Mouse (Mus musculus): ENCODE measurements around the gene Tbc1d8.

Tbc1d8 gene

DNA sequence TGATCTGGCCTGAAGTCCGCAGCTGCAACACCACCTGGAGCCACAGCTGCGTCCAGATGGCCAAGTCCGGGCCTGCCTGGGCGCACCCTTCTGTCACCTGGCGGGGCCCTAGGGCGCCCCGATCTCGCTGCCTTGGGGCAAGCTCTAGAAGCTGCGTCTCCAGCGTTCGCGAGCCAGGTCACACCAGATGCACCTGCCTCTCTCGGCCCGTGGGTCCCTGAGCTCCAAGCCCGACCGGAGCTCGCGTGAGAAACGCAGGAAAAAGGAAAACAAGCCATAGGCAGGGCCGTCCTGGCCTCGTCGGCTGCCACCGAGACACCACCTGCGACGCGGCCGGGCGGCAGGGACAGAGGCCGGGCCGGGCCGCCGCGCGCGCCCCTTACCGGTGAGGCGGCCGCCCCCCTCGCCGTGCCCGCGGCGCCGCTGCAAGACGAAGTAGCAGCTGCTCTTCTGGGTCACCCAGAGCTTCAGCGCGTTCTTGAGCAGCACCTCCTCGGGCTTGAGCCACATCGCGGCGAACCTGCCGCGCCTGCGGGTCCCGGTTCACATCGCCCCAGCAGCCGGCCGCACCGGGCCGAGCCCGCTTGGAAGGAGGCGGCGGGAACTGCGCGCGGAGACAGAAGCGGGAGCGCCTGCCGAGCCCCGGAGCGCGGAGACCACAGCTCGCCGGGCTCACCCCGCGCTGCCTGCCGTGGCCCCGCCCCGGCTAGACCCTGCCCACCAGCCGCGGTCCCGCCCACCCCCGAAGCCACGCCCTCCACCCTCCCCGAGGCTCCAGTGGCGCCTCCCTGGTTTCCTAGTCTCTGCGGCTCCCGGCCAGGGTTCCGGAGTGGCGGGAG, at the start of gene Tbc1d8:
Gene Tbc1d8 (minus strand): TSS at position 699 of the 839 bp plus-strand sequence.
- peak; percentile 44 for DNase-seq (ENCODE audit: low read depth)

DNA sequence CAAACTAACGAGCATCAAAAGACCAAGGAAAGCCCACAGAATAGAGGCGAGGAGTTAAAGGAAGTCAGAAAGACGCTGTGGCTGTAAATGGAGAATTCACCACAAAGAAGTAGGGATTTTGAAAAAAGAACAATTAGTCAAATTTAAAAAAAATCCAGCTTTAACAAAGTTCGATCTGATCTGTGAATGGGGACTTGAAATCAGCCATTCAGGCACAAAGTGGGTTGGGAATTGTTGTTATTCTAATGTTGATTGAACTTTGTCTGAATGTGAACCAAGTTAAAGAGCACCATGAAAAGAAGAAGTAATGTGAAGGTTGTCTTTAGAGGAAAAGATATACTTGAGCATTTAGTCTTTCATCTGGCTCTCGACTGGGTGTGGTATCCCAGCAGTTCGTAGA, 49.8 kb upstream of the Tbc1d8 start:
- no peak for DNase-seq (ENCODE audit: low read depth)

- peak; percentile 24 for DNase-seq (ENCODE audit: low read depth)
Observed at GRCm38 (mm10) chr1:39527432-39527831, 48.9 kb upstream of the Tbc1d8 start.

DNA sequence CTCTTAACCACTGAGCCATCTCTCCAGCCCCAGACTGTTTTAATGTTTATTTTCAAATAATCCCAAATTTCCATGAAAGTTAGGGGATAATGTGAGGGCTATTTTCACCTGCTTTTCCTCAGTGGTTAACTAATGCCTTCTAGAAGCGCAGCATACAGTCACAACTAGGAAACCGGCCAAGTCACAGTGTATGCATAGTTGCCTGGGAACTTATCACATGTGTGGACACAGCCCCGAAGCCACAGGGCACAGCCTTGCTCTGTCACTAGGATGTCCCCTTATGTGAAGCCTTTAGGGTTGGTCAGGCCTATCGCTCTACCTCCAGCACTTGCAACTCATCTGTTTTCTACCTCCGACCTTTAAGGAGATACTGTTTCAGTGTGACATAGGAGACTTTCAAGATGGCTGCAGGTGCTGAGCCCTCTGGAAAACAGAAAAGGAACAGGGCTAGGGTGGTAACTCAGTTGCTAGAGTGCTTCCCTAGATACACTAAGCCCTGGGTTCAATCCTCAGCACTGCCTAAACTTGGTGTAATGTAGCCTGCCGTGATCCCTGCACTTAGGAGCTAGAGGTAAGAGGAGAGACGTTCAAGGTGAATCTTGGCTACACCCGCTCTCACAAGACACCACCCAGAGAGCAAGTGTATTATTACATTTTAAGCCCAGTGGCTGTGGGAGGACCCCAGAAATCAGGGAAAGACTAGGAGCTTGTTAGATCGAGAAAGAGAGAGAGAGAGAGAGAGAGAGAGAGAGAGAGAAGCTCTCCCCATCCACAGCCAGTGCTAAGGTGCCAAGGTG, 48.0 kb upstream of the Tbc1d8 start:
- no peak for DNase-seq (ENCODE audit: low read depth)

DNA sequence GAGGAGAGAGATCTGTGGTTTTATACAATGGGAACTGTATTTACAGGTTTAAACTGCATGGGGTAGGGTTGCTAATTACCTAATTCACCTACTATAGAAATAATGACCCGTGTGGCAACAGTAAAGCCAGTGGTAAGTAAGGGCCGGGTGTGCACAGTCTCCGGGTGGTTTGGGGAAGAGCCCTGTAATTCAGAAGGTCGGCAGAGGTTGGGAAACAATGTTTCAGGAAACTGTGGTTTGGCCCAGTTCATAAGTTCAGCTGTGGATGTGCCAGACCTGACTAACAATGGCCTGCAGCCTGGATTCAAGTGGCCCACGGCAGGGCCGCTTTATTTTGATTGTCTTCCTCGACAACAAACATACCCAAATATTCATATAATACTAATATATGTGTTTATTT, 47.2 kb upstream of the Tbc1d8 start:
- peak; percentile 29 for DNase-seq (ENCODE audit: low read depth)

DNA sequence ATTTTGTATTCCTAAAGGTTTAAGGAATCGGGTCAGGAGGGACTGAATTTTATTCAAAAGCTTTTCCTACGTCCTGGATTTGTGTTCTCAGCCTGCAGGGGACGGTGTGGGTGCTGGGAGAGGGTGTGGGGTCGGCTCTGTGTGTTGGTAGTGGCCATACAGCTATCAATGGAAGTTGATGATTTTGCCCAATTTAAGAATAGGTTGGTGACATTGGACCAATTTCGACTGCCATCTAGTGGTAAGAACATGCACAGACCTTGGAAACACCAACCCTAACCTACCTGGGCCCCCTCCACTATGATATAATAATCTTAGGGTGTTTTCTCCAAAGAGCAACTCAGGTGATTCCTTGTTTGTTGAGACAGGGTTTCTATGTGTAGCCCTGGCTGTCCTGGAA, 44.0 kb upstream of the Tbc1d8 start:
- DNase-seq (ENCODE audit: low read depth): no peak

DNA sequence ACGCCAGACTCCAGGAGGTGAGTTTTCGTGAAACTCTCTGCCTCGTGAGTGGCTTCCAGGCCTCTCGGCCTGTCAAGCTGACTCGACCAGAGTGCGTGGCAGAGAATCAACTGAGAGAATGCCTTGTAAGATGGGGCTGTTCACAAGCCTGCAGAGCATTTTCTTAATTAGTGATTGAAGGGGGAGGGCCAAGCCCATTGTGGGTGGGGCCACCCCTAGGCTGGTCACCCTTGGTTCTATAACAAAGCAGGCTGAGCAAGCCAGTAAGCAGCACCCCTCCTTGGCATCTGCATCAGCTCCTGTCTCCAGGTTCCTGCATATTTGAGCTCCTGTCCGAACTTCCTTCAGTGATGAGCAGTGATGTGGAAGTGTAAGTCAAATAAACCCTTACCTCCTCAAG, 42.8 kb upstream of the Tbc1d8 start:
- DNase-seq (ENCODE audit: low read depth): no peak

DNA sequence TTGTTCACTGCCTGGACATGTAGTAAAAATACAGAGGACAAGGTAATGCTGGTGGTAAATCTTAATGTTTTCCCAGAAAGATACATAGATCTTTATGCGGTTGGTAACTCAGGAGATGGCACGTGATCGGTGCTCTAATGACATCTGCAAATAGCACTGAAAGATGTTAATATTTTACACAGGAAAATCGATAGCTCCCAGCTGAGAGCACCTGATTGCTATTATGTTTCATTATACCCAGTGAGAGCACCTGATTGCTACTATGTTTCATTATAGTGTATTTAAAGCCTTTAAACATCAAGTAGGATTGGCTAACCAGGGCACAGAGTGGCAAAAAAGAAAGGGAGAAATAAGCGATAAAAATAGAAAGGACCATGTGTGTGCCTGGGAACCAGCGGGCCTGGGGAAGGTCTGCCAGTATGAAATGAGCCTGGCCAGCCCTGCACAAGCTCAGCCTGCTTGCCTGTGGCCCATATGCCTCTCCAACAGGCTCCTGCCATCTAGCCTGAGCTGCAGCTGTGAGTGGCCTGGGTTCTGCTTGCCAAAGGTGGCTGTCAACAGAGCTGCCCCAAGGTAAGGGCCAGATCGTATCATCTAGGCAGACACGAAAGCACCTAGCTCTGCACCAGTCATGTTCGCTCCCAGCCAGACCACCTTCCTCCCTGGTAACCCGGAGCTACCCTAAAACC, 36.9 kb upstream of the Tbc1d8 start:
- DNase-seq (ENCODE audit: low read depth): no peak

GRCm38 (mm10) chr1:39512183-39512582, 33.6 kb upstream of the Tbc1d8 start:
- no peak for DNase-seq (ENCODE audit: low read depth)

GRCm38 (mm10) chr1:39511775-39512174, 33.2 kb upstream of the Tbc1d8 start:
- DNase-seq (ENCODE audit: low read depth): no peak

- DNase-seq (ENCODE audit: low read depth): no peak
Observed at GRCm38 (mm10) chr1:39505600-39505999, 27.0 kb upstream of the Tbc1d8 start.

GRCm38 (mm10) chr1:39504261-39504660, 25.7 kb upstream of the Tbc1d8 start:
- no peak for DNase-seq (ENCODE audit: low read depth)

DNA sequence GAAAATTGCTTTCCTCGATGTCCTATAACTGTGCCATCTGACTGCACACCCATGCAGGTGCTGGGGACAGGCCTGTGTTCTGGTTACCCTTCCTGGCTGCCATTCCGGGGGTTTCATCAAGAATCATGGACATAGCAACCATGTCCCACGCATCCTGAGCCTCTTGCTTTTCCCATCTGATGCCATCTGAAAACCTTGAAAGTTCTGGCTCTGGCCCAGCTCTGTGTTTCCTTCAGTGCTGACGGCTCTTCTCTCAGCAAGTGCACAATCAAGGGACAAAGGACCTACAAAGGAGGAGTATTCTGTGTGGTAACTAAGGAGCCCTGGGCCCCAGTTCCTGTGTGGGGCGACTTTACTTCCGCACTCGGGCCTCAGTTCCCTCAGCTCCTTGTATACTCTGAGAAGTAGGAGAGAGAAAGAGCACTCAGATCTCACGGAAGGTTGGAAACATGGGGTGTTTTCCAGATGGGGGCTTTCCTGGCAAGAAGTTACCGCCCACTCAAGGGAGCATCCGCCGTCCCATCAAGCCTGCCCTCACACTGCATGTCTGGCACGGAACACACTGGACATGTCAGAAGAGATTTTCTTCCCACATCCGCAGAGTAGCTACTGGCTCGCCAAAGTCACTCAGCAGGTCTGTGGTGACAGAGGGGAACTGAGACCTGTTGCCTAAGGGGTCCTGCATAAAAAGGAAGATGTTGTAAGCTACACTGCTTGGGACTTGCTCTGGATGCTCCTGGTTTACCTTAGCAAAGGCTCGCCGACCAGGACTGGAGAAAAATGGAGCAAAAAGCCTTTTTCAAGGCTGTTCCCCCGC, 24.5 kb upstream of the Tbc1d8 start:
- no peak for DNase-seq (ENCODE audit: low read depth)

DNA sequence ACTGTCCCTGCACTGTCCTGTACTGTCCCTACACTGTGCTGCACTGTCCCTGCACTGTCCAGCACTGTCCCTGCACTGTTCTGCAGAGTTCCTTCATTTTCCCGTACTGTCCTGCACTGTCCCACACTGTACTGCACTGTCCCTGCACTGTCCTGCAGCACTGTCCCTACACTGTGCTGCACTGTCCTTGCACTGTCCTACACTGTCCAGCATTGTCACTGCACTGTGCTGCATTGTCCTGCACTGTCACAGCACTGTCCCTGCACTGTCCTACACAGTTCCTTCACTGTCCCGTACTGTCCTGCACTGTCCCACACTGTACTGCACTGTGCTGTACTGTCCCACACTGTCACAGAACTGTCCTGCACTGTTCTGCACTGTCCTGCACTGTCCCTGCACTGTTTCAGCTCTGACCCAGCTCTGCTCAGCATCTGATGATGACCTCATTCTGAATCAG, 21.0 kb upstream of the Tbc1d8 start:
- no peak for DNase-seq (ENCODE audit: low read depth)

DNA sequence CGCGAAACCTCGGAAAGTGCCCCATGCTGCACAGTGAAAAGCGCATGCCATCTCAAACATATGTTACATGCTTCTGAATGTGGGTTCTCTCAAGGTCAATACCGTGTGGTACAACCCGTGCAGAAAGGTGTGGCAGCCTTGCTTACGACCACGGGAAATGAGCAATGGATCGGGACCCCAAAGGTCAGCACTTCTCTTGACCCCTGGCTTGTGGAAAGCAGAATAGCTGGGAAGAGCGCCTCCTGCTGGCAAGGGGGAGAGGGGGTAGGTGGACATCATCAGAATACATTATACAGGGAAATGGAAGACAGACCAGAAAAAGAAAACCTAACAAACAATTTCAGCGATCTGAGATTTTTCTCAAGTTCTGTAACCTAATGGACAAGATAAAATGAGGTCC, 19.2 kb upstream of the Tbc1d8 start:
- no peak for DNase-seq (ENCODE audit: low read depth)

DNA sequence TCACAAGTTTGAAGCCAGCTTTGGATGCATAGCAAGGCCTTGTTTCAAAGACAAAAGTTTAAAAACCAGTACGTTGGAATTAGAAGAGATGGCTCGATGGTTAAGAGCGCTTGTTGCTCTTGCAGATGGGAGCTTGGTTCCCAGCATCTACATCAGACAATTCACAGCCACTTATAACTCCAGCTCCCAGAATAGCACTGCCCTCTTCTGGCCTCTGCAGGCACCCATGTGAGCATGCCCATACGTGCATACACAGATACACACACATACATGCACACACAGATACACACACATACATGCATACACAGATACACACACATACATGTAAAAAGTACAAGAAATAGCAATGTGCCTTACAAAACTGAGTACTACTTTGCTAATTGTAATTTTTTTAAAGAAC, 18.4 kb upstream of the Tbc1d8 start:
- DNase-seq (ENCODE audit: low read depth): no peak

DNA sequence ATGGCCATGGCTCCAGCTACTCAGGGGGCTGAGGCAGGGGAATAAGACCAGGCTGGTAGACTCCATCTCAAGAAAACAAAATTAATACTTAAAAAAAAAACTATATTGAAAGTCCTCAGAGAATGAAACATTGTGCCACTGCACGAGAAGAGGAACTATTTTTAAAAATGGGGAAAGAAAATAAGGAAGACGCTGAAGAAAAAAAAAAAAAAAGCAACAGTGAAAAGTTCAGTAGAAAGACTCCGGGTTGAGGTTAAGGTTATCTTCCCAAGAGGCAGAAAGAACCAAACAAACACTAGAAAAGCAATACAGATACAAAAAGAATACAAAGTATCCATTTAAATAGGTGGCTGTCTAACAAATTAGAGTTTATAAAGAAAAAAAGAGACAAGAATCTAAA, 15.1 kb upstream of the Tbc1d8 start:
- DNase-seq (ENCODE audit: low read depth): no peak

- no peak for DNase-seq (ENCODE audit: low read depth)
Observed at GRCm38 (mm10) chr1:39493165-39493564, 14.6 kb upstream of the Tbc1d8 start.

GRCm38 (mm10) chr1:39487370-39487769, 8.8 kb upstream of the Tbc1d8 start:
- no peak for DNase-seq (ENCODE audit: low read depth)

DNA sequence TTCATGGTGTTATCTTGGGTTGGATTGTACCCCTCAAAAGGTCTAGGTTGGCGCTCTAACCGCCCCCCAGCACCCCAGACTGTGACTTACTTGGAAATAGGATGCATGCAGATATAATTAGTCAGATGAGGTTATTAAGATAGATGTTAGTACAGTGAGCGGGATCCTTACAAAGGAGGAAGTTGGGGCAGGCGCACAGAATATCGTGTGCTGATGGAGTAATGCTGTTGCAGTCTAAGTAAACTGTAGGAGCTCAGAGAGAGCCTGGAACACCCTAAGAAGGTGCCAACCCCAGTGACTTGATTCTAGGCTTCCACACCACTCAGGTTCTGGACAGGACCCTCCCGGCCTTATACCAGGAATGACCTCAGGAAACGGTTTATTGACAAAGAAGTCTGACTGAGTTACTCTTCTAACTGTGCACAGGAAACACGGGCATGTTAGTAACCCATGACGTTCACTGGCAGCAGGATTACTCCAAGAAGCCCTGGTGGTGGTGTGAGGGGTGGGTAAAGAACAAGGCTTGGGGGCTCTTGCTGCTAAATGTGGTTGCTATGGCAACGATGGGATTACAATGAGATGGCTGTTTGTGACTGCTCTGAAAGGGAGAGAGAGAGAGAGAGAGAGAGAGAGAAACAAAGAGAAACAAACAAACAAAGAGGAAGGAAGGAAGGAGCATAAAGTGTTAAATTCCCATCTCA, 3.7 kb upstream of the Tbc1d8 start:
- no peak for DNase-seq (ENCODE audit: low read depth)

DNA sequence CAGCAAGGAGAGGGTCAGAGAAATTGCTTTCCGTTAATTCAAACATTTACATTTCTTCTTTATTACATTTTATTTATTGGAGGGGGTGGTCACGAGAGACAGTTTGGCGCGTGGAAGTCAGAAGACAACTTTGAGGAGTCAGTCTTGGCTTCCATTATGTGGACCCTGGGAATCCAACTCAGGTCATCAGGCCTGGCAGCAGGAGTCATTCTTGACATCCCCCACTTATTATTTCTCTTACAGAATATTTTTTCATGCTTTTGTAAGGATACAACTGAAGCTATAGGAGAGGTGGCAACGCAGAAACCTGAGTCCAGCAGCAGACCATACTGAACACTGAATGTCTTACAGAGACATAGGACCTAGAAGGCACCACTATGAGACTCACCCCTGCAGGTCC, 699 bp upstream of the Tbc1d8 start:
- DNase-seq (ENCODE audit: low read depth): no peak

Measured in fibroblast of lung, adult 2 months (primary cell).